Mouse (Mus musculus): ENCODE results near the gene Hrc. TPM values are rescaled to one million over a fixed set of nuclear protein-coding genes. Genes with fewer than 3 reads are reported as not detected.

Gene Hrc
- polyA plus RNA-seq (2011; ENCODE audit: insufficient read length, low read depth, missing spikeins), result not detected in 2 replicates

DNA sequence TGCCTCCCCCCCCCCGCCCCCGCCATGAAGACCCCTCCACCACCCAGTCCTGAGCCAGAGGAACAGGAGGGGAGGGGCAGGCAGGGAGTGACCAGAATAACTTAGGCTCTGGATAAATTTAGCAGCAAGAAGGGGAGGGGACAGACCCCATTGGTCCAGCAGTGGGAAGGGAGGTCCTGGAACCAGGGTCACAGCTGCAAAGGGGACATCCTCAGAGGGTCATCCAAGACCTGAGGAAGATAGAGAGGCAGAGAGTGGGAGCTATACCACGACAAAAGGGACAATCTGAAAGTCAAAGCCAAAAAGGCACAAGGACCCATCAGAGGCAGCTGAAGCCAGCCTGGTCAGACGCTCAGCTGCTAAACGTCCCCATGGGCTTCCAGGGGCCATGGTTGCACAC lies at the start of gene Hrc:
Gene Hrc, plus strand, starts transcription at position 235 of the 400 bp plus-strand sequence.
- Histone ChIP-seq H3K27ac (ENCODE audit: insufficient read depth, low read length) (no peak within 1 kb of the TSS), H3K4me3 (ENCODE audit: insufficient read depth, low read length) (no peak within 1 kb of the TSS), H3K4me1 (ENCODE audit: control insufficient read depth, insufficient read depth, low read length) (no peaks in the 10 kb centered on the region)
- TF ChIP-seq POLR2A (IDR thresholded peaks at IDR 0.05; ENCODE audit: low read depth, low read length) (no peak), CTCF (IDR thresholded peaks at IDR 0.05; ENCODE audit: borderline replicate concordance, insufficient read depth, low read length) (no peak)

GRCm38 (mm10) chr7:45286486-45286885 lies 48.6 kb upstream of the Hrc start:
- TF ChIP-seq POLR2A (IDR thresholded peaks at IDR 0.05; ENCODE audit: low read depth, low read length) (no peak), CTCF (IDR thresholded peaks at IDR 0.05; ENCODE audit: borderline replicate concordance, insufficient read depth, low read length) (no peak)
- Histone ChIP-seq H3K4me1 (ENCODE audit: control insufficient read depth, insufficient read depth, low read length) (no peaks in the 10 kb centered on the region), H3K4me3 (ENCODE audit: insufficient read depth, low read length) (no peak overlapping the region), H3K27ac (ENCODE audit: insufficient read depth, low read length) (no peak overlapping the region)

DNA sequence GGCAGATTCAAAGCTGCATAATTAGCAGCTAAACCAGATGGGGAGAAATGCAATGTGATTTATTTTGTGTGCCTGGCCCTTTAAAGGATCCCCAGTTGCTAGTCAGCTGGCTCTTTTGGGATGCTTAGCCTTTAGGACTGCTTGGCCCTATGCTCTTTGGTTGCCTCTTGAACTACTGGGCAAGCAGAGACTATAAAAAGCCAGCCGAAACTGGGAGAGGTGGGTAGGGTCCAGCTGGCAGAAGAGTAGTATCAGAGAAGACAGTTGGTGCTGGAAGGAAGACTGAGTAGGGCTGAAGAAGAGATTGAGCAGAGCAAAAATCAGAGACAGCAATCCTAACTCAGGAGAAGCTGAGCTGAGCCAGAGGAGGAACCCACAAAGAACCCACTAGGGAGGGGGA lies 38.5 kb upstream of the Hrc start:
- Histone ChIP-seq H3K27ac (ENCODE audit: insufficient read depth, low read length) (no peak overlapping the region), H3K4me1 (ENCODE audit: control insufficient read depth, insufficient read depth, low read length) (no peaks in the 10 kb centered on the region), H3K4me3 (ENCODE audit: insufficient read depth, low read length) (no peak overlapping the region)
- TF ChIP-seq CTCF (IDR thresholded peaks at IDR 0.05; ENCODE audit: borderline replicate concordance, insufficient read depth, low read length) (no peak), POLR2A (IDR thresholded peaks at IDR 0.05; ENCODE audit: low read depth, low read length) (no peak)

DNA sequence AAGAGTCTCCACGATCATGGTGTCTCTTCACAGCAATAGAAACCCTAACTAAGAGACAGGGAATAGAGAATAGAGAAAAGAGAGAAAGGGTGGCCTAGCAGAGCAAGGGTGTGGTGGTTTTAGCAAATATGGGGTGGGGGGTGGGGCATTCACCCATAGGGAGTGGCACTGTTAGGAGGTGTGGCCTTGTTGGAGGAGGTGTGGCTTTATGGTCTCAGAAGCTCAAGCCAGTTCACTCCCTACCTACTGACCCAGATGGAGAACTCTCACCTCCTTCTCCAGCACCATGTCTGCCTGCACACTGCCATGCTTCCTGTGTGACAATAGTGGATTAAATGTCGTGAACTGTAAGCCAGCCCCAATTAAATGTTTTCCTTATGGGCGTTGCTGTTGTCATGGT lies 37.5 kb upstream of the Hrc start:
- Histone ChIP-seq H3K4me3 (ENCODE audit: insufficient read depth, low read length) (no peak overlapping the region), H3K4me1 (ENCODE audit: control insufficient read depth, insufficient read depth, low read length) (no peaks in the 10 kb centered on the region), H3K27ac (ENCODE audit: insufficient read depth, low read length) (no peak overlapping the region)
- TF ChIP-seq CTCF (IDR thresholded peaks at IDR 0.05; ENCODE audit: borderline replicate concordance, insufficient read depth, low read length) (no peak), POLR2A (IDR thresholded peaks at IDR 0.05; ENCODE audit: low read depth, low read length) (no peak)

DNA sequence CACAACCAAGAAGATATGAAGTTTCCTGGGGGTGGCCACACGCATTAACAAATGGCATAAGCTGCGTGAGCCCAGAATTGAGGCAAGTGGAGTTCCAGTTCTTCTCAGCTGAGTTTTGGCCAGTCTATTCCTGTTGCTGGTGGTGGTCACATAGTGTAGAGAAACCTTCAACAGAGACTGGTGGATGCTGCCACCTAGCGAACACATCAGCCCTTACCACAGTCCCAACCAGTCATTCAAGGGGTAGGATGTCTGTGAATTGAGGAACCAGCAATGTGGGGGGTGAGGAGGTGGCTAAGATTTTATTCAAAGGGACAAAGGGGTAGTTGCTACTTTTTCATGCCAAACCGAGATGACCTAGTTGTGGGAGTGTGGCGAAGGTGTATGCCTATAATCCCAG lies 35.3 kb upstream of the Hrc start:
- no peak for TF ChIP-seq POLR2A (IDR thresholded peaks at IDR 0.05; ENCODE audit: low read depth, low read length)
- TF ChIP-seq CTCF (IDR thresholded peaks at IDR 0.05; ENCODE audit: borderline replicate concordance, insufficient read depth, low read length), result peak; percentile 64; the same call in 1 of the 2 replicates
- no peaks in the 10 kb centered on the region for H3K4me1 ChIP-seq (ENCODE audit: control insufficient read depth, insufficient read depth, low read length)
- no peak overlapping the region for H3K4me3 ChIP-seq (ENCODE audit: insufficient read depth, low read length)
- no peak overlapping the region for H3K27ac ChIP-seq (ENCODE audit: insufficient read depth, low read length)

- Histone ChIP-seq H3K4me1 (ENCODE audit: control insufficient read depth, insufficient read depth, low read length) (no peaks in the 10 kb centered on the region), H3K4me3 (ENCODE audit: insufficient read depth, low read length) (no peak overlapping the region), H3K27ac (ENCODE audit: insufficient read depth, low read length) (no peak overlapping the region)
- peak; percentile 71; the same call in 1 of the 2 replicates for TF ChIP-seq CTCF (IDR thresholded peaks at IDR 0.05; ENCODE audit: borderline replicate concordance, insufficient read depth, low read length)
- TF ChIP-seq POLR2A (IDR thresholded peaks at IDR 0.05; ENCODE audit: low read depth, low read length), result no peak
Observed at GRCm38 (mm10) chr7:45300270-45300669, 34.8 kb upstream of the Hrc start.

- no peak for TF ChIP-seq CTCF (IDR thresholded peaks at IDR 0.05; ENCODE audit: borderline replicate concordance, insufficient read depth, low read length)
- TF ChIP-seq POLR2A (IDR thresholded peaks at IDR 0.05; ENCODE audit: low read depth, low read length), result no peak
- H3K27ac ChIP-seq (ENCODE audit: insufficient read depth, low read length), result no peak overlapping the region
Observed at GRCm38 (mm10) chr7:45302626-45303025, 32.5 kb upstream of the Hrc start.

DNA sequence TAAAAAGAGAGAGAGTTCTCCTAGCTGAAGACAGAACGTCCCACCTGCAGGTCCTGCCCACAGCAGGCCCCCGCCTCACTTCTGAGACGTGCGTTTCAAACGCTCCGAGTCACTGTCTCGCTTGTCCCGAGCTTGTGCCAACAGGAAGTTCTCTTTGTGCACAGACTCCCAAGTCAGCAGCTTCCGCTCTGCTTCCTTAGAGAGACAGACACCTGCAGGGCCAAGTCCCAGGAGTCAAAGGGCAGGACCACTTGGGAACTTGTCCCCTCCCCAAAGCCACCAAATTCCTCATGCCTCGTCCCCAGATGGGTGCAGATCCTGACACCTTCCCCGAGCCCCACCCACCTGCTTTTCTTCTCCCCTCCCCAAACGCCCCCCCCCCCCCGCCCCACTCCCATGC lies 30.2 kb upstream of the Hrc start:
- no peaks in the 10 kb centered on the region for H3K4me1 ChIP-seq (ENCODE audit: control insufficient read depth, insufficient read depth, low read length)
- no peak for TF ChIP-seq CTCF (IDR thresholded peaks at IDR 0.05; ENCODE audit: borderline replicate concordance, insufficient read depth, low read length)
- no peak for TF ChIP-seq POLR2A (IDR thresholded peaks at IDR 0.05; ENCODE audit: low read depth, low read length)
- no peak overlapping the region for H3K4me3 ChIP-seq (ENCODE audit: insufficient read depth, low read length)
- H3K27ac ChIP-seq (ENCODE audit: insufficient read depth, low read length), result no peak overlapping the region

More at GRCm38 (mm10) chr7:45302626-45303025, 32.5 kb upstream of the Hrc start:
- Histone ChIP-seq H3K4me1 (ENCODE audit: control insufficient read depth, insufficient read depth, low read length) (no peaks in the 10 kb centered on the region), H3K4me3 (ENCODE audit: insufficient read depth, low read length) (no peak overlapping the region)

- no peaks in the 10 kb centered on the region for H3K4me1 ChIP-seq (ENCODE audit: control insufficient read depth, insufficient read depth, low read length)
- H3K27ac ChIP-seq (ENCODE audit: insufficient read depth, low read length), result no peak overlapping the region
- no peak for TF ChIP-seq POLR2A (IDR thresholded peaks at IDR 0.05; ENCODE audit: low read depth, low read length)
- TF ChIP-seq CTCF (IDR thresholded peaks at IDR 0.05; ENCODE audit: borderline replicate concordance, insufficient read depth, low read length), result peak; percentile 78
- no peak overlapping the region for H3K4me3 ChIP-seq (ENCODE audit: insufficient read depth, low read length)
Observed at GRCm38 (mm10) chr7:45305275-45305674, 29.8 kb upstream of the Hrc start.

DNA sequence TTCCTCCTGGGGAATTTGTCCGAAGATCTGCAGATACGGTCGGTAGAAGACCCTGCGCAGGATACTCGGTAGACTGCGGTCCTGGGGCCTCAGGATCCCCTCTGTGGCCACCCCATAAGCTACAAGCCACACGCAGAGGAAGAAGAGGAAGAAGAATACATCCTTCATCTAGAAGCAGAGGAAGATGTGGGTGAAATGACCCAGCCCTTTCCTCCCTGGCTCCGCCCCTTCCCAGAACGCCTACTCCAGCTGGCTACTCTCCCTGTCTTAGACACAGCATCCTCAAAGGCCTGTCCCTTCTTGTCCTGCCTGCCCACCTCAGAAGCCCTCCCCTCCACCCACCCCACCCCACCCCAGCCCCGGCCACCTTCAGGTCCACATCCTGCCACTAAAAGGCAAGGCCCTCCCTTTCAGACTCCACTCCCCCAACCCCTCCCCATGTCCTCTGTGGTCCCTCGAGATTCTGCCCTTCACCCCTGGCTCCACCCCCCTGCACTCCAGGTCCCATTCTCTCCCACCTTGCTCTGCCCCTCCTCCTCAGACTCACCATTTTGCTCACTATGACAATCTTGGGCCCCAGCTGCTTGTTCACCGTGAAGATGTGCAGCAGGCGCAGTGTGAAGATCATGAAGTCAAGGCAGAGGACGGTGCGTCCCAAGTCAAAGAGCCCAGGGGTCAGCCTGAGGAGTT lies 26.4 kb upstream of the Hrc start:
- TF ChIP-seq POLR2A (IDR thresholded peaks at IDR 0.05; ENCODE audit: low read depth, low read length) (no peak), CTCF (IDR thresholded peaks at IDR 0.05; ENCODE audit: borderline replicate concordance, insufficient read depth, low read length) (no peak)
- Histone ChIP-seq H3K27ac (ENCODE audit: insufficient read depth, low read length) (no peak overlapping the region), H3K4me1 (ENCODE audit: control insufficient read depth, insufficient read depth, low read length) (peaks cover 10% of the 10 kb centered on the region)

More for the DNA sequence above, 26.4 kb upstream of the Hrc start:
- H3K4me3 ChIP-seq (ENCODE audit: insufficient read depth, low read length), result no peak overlapping the region

Data from embryonic fibroblast, embryonic 13.5 days (primary cell).